Mouse (Mus musculus) c-Kit-negative CD71-positive TER-119-positive erythroid progenitor cells, embryonic 14.5 days (primary cell): ENCODE data around the gene Slc12a8.

Source experiments
- DNase-seq: peaks from one replicate; pipeline ENCODE4 v3.0.0-alpha.2; 2013; ENCODE audit warnings: low read depth, low spot score

Slc12a8 gene

GRCm38 (mm10) chr16:33537499-33538225 is 20.5 kb downstream of the Slc12a8 start:
- DNase-seq: no peak

DNA sequence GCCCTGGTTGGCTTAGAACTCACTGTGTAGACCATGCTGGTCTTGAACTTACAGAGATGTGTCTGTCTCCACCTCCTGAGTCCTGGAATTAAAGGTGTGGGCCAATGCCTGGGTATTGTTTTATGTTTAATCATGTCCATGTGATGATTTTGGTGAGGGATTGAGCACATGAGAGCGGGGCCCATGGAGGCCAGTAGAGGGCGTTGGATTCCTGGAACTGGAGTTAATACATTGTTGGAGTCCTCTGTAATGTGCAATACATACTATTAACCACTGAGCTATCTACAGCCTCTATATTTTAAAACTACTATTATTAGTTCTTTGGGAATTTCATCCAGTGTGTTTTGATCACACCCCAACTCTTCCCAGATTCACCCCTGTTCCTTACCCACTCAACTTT is 27.2 kb downstream of the Slc12a8 start:
- no peak for DNase-seq

DNA sequence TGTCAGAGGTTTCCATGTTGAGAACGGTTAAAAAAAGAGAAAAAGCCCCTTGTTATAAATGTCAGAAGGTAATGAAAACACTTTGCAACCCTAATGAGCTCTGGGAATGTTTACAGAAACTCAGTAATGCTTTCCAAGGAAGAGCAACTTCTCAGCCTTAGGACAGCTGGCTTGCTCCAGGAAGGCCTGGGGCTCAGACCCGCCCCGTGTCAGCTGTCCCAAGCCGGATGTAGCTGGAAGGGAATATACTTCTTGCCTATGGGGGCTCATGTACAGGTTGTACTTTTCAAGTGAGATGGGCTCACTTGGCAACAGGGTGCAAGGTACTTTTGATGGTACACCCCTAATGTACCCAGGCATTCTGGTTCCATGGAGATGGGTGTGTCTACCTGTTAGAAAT is 28.4 kb downstream of the Slc12a8 start:
- DNase-seq: no peak

GRCm38 (mm10) chr16:33553689-33554342 is 36.7 kb downstream of the Slc12a8 start:
- no peak for DNase-seq

- DNase-seq: no peak
Observed at GRCm38 (mm10) chr16:33558121-33558520, 41.0 kb downstream of the Slc12a8 start.

DNA sequence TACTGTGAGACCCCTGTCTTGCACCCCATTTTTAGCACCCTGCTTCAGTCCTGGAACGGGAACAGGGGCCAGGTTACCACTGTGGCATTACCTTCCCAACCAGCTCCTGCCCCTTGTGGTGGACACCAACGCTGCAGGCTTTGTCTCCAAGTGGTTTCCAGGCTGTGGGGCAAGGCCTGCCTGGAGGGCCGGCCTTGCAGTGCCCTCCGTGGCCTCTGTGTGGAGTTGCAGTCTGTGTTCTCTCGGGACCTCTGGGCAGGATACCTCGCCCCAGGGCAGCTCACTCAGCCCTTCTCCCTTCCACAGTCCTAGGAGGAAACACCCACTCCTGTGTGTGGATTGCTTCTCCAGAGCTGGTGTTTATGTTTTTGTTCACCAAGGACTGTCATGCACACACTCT is 43.2 kb downstream of the Slc12a8 start:
- DNase-seq: no peak

DNA sequence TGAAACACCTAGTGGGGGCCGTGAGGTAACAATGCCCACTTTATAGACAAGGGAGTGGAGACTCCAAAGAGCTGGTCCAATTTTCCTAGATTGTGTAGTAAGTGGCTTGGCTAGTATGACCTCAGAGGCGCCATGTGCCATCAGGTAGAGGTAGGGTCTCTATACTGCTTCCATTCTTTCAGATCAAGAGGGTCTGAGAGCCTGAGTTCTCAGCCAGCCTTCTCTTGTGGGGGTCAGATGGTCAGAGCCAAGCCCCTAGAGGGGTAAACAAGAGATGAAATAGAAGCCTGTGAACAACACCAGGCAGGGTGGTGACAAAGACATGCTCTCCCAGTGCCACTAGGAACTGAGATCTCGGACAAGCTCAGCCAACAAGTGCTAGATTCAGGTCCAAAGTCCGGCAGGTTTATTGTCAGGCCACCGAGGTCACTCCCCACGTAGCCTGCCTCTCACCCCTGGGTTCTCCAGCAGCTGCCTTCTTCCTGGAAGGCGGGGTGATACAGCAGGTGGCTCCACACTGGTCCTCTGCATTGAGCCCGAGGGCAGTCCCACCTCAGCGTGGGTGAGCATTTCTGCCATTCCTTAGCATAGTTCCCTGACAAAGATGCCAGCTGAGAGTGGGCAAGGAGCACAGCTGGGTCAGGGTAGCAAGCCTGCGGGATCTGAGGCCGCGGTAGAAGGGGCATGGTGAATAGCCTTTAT is 44.3 kb downstream of the Slc12a8 start:
- DNase-seq: no peak

DNA sequence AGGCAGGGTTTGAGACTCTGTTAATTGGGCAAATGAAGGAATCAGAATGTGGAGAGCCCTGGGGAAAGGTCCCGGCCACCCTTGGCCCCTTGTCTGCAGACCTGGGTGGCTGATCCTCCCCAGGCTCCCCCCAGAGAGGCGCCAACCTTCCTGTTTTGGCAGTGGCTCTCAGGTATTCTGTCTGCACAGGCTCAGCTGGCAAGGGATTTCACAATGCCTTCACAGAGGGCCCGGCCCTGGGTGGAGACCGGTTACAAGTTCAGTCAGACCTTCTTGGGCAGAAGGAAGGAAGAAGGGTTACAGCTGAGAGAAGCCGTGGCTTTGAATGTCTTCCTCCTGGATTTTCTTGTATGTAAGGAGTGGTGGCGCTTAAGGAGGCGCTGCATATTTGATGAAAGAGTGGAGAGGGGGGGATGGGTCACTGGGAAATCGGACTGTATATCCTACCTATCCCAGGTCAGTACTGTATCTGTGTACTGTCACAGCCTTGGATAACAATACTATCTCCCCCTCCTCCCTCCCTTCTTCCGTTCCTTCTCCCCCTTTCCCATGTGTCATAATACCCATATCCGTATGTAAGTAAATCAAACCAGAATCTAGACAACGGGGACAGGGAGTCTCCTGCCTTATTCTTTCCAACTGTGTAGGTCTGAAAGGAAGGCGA is 45.9 kb downstream of the Slc12a8 start:
- no peak for DNase-seq

DNA sequence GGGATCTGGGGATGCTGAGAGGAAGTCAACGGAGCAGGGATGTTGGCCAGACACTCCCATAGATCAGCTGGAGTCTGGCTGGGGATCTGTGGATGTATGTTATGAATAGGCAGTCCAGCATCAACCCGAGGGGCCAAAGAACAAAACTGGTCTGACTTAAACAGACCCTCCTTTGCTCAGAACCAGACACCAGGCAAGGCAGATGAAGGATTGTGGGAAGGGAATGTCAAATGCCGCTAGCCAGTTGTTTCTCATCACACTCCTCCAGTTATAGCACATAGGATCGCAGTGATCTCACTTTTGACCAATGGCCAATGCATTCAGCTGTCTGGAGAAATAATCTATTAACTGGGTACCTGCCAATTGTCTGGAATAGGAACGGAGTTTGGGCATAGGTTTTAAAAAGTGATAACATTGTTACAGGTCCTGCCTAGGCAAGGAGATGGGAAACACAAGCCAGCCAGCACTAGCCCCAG is 46.4 kb downstream of the Slc12a8 start:
- no peak for DNase-seq

GRCm38 (mm10) chr16:33566467-33566866 is 49.3 kb downstream of the Slc12a8 start:
- DNase-seq: no peak

DNA sequence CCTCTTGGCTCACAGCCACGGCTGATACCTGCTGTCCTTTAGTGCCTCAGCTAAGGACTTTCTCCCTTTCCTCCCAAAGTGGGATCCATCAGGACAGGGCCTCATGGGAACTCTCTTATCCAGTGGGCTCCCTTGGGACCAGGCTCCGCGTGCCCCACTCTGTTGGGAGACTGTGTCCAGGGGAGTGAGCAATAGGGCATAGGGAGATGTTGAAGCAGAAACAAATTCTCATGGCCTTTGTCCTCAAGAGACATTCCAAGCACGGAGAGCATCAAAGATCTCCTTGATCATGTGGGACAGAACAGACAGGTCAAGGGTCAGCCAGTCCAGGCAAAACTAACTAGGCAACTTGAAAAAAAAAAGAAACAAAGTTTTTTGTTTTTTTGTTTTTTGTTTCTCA is 50.6 kb downstream of the Slc12a8 start:
- DNase-seq: no peak

DNA sequence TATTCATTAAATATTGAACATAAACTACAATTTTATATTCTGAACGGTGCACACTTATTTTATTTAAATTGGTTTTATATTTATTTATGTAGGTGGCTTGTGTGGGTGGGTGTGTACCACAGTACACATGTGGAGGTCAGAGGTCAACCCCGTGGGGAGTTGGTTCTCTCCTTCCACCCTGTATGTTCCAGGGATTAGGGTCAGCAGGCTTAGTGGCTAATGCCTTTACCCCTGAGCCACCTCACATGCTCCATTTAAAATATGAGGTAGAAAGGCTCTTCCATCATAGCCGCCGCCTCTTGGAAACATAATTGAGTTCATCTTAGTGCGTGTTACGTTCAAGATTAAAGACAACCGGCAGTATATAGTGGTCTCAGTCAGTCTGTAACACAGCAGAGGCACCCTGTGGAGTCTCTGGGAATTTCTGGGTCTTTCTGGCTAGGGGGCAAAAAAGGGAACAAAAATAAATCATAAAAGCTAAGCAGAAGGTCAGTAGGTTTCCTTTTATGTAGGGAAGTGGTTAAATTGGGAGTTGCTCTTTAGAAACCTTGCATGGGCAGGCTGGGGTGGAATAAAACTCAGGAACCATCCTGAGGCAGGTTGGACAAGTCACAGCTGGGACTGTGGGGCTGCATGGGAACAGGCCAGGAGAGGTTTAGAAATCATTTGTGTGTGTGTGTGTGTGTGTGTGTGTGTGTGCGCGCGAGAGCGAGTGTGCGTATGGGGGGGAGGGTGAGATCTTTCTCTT is 51.3 kb downstream of the Slc12a8 start:
- DNase-seq: no peak

GRCm38 (mm10) chr16:33572646-33573045 is 55.5 kb downstream of the Slc12a8 start:
- no peak for DNase-seq

GRCm38 (mm10) chr16:33573703-33574102 is 56.6 kb downstream of the Slc12a8 start:
- no peak for DNase-seq

DNA sequence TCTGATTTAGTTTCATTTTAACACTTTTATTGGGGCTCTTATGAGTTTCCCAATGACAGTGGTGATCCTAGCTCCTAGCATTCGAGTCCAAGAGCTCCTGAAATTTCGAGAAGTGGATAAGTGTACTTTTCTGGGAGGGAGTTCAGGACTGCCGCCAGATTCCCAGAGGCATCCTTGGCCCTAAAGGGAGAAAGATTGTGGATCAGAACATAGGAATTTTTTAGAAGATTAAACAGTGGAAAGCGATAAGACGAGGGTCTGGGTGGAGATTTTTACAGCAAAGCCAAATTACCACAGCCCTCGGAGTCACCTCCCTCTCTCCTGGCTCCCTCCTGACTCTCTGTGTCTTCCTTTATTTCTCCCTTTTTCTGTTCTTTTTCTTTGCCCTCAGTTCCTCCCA is 58.6 kb downstream of the Slc12a8 start:
- no peak for DNase-seq

- no peak for DNase-seq
Observed at GRCm38 (mm10) chr16:33576271-33577189, 59.4 kb downstream of the Slc12a8 start.

GRCm38 (mm10) chr16:33578462-33578861 is 61.3 kb downstream of the Slc12a8 start:
- no peak for DNase-seq

DNA sequence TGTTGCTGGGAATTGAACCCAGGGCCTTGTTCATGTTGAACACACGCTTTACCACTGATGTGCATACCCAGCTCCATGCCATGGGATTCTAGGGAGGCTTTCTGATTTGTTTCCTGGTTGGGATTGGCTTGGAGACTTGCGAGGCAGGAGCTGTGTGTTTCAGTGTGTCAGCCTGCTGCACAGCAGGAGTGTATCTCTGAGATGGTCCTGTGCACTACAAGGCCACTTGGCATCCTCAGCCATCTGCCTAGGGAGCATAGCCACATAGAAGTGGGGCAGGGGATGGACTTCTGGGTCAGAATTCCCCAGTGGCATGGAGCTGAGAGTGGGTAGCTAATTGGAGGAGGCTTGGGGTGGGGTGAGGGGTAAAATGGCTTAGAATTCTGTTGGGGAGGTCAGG is 63.2 kb downstream of the Slc12a8 start:
- no peak for DNase-seq

GRCm38 (mm10) chr16:33580736-33581241 is 63.7 kb downstream of the Slc12a8 start:
- DNase-seq: no peak

GRCm38 (mm10) chr16:33581661-33582099 is 64.6 kb downstream of the Slc12a8 start:
- no peak for DNase-seq
